Mouse (Mus musculus): ENCODE data around the gene Umad1. TPM values are rescaled to one million over a fixed set of nuclear protein-coding genes. Genes with fewer than 3 reads are reported as not detected.

The Umad1 gene
- polyA plus RNA-seq, 1 experiment, result 10.2 TPM

GRCm38 (mm10) chr6:8503953-8504352, 244.9 kb downstream of the Umad1 start:
- Histone ChIP-seq H3K4me3 (ENCODE audit: insufficient read depth, low read depth, low read length) (no peak overlapping the region), H3K27ac (replicated peaks; ENCODE audit: low read depth, low read length) (no peak overlapping the region), H3K4me1 (ENCODE audit: control insufficient read depth, insufficient read depth, insufficient read length, low read length) (no peaks in the 10 kb centered on the region)

- H3K4me1 ChIP-seq (ENCODE audit: control insufficient read depth, insufficient read depth, insufficient read length, low read length), result no peaks in the 10 kb centered on the region
- no peak overlapping the region; the same call in 1 of the 2 replicates for H3K27ac ChIP-seq (replicated peaks; ENCODE audit: low read depth, low read length)
- H3K4me3 ChIP-seq (ENCODE audit: insufficient read depth, low read depth, low read length), result no peak overlapping the region
These were observed 245.6 kb downstream of the Umad1 start for GRCm38 (mm10) chr6:8504521-8505228.

GRCm38 (mm10) chr6:8506631-8507030, 247.5 kb downstream of the Umad1 start:
- Histone ChIP-seq H3K27ac (replicated peaks; ENCODE audit: low read depth, low read length) (no peak overlapping the region), H3K4me1 (ENCODE audit: control insufficient read depth, insufficient read depth, insufficient read length, low read length) (no peaks in the 10 kb centered on the region), H3K4me3 (ENCODE audit: insufficient read depth, low read depth, low read length) (no peak overlapping the region)

Other genes starting within 250 kb of the Umad1 start
- gene Col28a1, start 66.7 kb upstream of the Umad1 start, polyA plus RNA-seq (2012; ENCODE audit: insufficient read depth, insufficient read length, missing spikeins), result 1.0 TPM in 1 of 2 replicates, not detected in the other
- gene Mios, start 50.1 kb upstream of the Umad1 start, polyA plus RNA-seq (2012; ENCODE audit: insufficient read depth, insufficient read length, missing spikeins), result 8.4 and 10.7 TPM in 2 replicates
- 66.5 and 93.9 TPM in 2 replicates for gene Rpa3, start 115 bp upstream of the Umad1 start, polyA plus RNA-seq (2012; ENCODE audit: insufficient read depth, insufficient read length, missing spikeins)
- gene Gm45062, start 162 bp downstream of the Umad1 start, polyA plus RNA-seq (2012; ENCODE audit: insufficient read depth, insufficient read length, missing spikeins), result 3.9 and 7.6 TPM in 2 replicates